Mouse (Mus musculus) forebrain, embryonic 11.5 days (tissue): ENCODE measurements around the gene Xylt1. TPM values are rescaled to one million over a fixed set of nuclear protein-coding genes. Genes with fewer than 3 reads are reported as not detected.

Experiments
- ATAC-seq: fragments of 200-750 bp; cut with Nextera tagmentation; replicated peaks from 2 replicates; pipeline ENCODE4 v1.8.0; 2017; ENCODE audit warnings: moderate TSS enrichment; ENCODE audit not compliant: low FRiP score
- DNase-seq: peaks from one replicate; pipeline ENCODE4 v3.0.0-alpha.2; 2017; ENCODE audit warnings: low spot score
- H3K27ac ChIP-seq: fragments of 300-500 bp; sonication (generic); 2 replicates; pipeline ENCODE4 v1.5.1; 2014; ENCODE audit warnings: low read depth, low read length
- H3K27me3 ChIP-seq: fragments of 300-500 bp; sonication (generic); 2 replicates; pipeline ENCODE4 v1.6.1; 2014; ENCODE audit warnings: mild to moderate bottlenecking, low read length, mixed read lengths; ENCODE audit not compliant: control insufficient read depth, insufficient read depth
- H3K36me3 ChIP-seq: fragments of 300-500 bp; sonication (generic); 2 replicates; pipeline ENCODE4 v1.6.1; 2014; ENCODE audit warnings: mild to moderate bottlenecking, low read length, moderate library complexity, mixed read lengths; ENCODE audit not compliant: control insufficient read depth, insufficient read depth
- H3K4me1 ChIP-seq: fragments of 300-500 bp; sonication (generic); replicated peaks from 2 replicates; pipeline ENCODE4 v1.6.1; 2014; ENCODE audit warnings: low read length, mixed read lengths; ENCODE audit not compliant: control insufficient read depth, insufficient read depth
- H3K4me2 ChIP-seq: fragments of 300-500 bp; sonication (generic); 2 replicates; pipeline ENCODE4 v1.6.1; 2014; ENCODE audit warnings: low read depth, mild to moderate bottlenecking, low read length, moderate library complexity, mixed read lengths; ENCODE audit not compliant: severe bottlenecking
- H3K4me3 ChIP-seq: fragments of 300-500 bp; sonication (generic); 2 replicates; pipeline ENCODE4 v1.5.1; 2014; ENCODE audit warnings: low read depth, low read length
- H3K9ac ChIP-seq: fragments of 300-500 bp; sonication (generic); 2 replicates; pipeline ENCODE4 v1.6.1; 2014; ENCODE audit warnings: low read length
- H3K9me3 ChIP-seq: fragments of 300-500 bp; sonication (generic); 2 replicates; pipeline ENCODE4 v1.6.1; 2016; ENCODE audit warnings: low read length, mixed read lengths; ENCODE audit not compliant: control insufficient read depth
- WGBS: fragments of 180-500 bp; shearing (Covaris S2); extraction: QIAGEN DNeasy Blood & Tissue Kit; methylation state at CpG from one replicate; pipeline ENCODE4 v1.1.7; 2014; 5-methylcytosine and 5-hydroxymethylcytosine counted together
- polyA plus RNA-seq: library from polyadenylated mRNA; unstranded; fragments of >200 nt; fragmentation: Nextera tagmentation; extraction: Ambion mirVana; gene quantifications from 2 replicates; pipeline ENCODE4 v1.2.1, GENCODE M21; 2014

The Xylt1 gene
- polyA plus RNA-seq, 1 experiment from 2014 or later = 4.6 TPM

- H3K4me1 ChIP-seq = no peaks in the 10 kb centered on the region
- WGBS = 92% methylated on average over 7 of the region's 7 CpGs
- H3K9me3 ChIP-seq = no peaks in the 10 kb centered on the region
- H3K4me2 ChIP-seq = no peak overlapping the region
- no peak for DNase-seq
- no peaks in the 10 kb centered on the region for H3K36me3 ChIP-seq
- no peak overlapping the region for H3K9ac ChIP-seq
- H3K27me3 ChIP-seq = no peaks in the 10 kb centered on the region
- no peak overlapping the region for H3K4me3 ChIP-seq
- ATAC-seq = no peak
- no peak overlapping the region for H3K27ac ChIP-seq
Observed at GRCm38 (mm10) chr7:117484989-117485536, 104.3 kb downstream of the Xylt1 start.

GRCm38 (mm10) chr7:117486425-117487172 is 105.8 kb downstream of the Xylt1 start:
- WGBS = 87% methylated on average over 7 of the region's 7 CpGs
- H3K27me3 ChIP-seq = no peaks in the 10 kb centered on the region

GRCm38 (mm10) chr7:117487173-117487490 is 106.4 kb downstream of the Xylt1 start:
- H3K4me3 ChIP-seq = no peak overlapping the region
- no peak for ATAC-seq
- no peak overlapping the region for H3K9ac ChIP-seq
- no peaks in the 10 kb centered on the region for H3K4me1 ChIP-seq
- H3K36me3 ChIP-seq = no peaks in the 10 kb centered on the region
- 91% methylated on average over 2 of the region's 2 CpGs for WGBS
- no peaks in the 10 kb centered on the region for H3K27me3 ChIP-seq
- no peak overlapping the region for H3K27ac ChIP-seq
- H3K4me2 ChIP-seq = no peak overlapping the region
- DNase-seq = no peak
- H3K9me3 ChIP-seq = no peaks in the 10 kb centered on the region

More at GRCm38 (mm10) chr7:117486425-117487172, 105.8 kb downstream of the Xylt1 start:
- Histone ChIP-seq H3K9ac (no peak overlapping the region), H3K4me3 (no peak overlapping the region), H3K4me2 (no peak overlapping the region), H3K36me3 (no peaks in the 10 kb centered on the region), H3K27ac (no peak overlapping the region), H3K4me1 (no peaks in the 10 kb centered on the region), H3K9me3 (no peaks in the 10 kb centered on the region)
- DNase-seq (no peak), ATAC-seq (no peak)

GRCm38 (mm10) chr7:117489973-117490372 is 109.2 kb downstream of the Xylt1 start:
- no peaks in the 10 kb centered on the region for H3K9me3 ChIP-seq
- H3K27ac ChIP-seq = no peak overlapping the region
- DNase-seq = no peak
- H3K4me1 ChIP-seq = no peaks in the 10 kb centered on the region
- H3K4me2 ChIP-seq = no peak overlapping the region
- ATAC-seq = no peak
- no peak overlapping the region for H3K4me3 ChIP-seq
- H3K9ac ChIP-seq = no peak overlapping the region
- H3K27me3 ChIP-seq = no peaks in the 10 kb centered on the region
- 83% methylated on average over 5 of the region's 5 CpGs for WGBS
- H3K36me3 ChIP-seq = no peaks in the 10 kb centered on the region

GRCm38 (mm10) chr7:117490500-117491205 is 109.9 kb downstream of the Xylt1 start:
- no peak overlapping the region for H3K4me3 ChIP-seq
- WGBS = 77% methylated on average over 9 of the region's 9 CpGs
- H3K36me3 ChIP-seq = no peaks in the 10 kb centered on the region
- no peak overlapping the region for H3K4me2 ChIP-seq
- no peaks in the 10 kb centered on the region for H3K9me3 ChIP-seq
- H3K4me1 ChIP-seq = no peaks in the 10 kb centered on the region
- H3K27me3 ChIP-seq = no peaks in the 10 kb centered on the region
- DNase-seq (no peak), ATAC-seq (no peak)
- no peak overlapping the region for H3K9ac ChIP-seq
- H3K27ac ChIP-seq = no peak overlapping the region

GRCm38 (mm10) chr7:117491495-117491894 is 110.7 kb downstream of the Xylt1 start:
- Histone ChIP-seq H3K36me3 (no peaks in the 10 kb centered on the region), H3K4me2 (no peak overlapping the region), H3K9ac (no peak overlapping the region), H3K4me1 (no peaks in the 10 kb centered on the region), H3K27me3 (no peaks in the 10 kb centered on the region), H3K27ac (no peak overlapping the region), H3K9me3 (no peaks in the 10 kb centered on the region), H3K4me3 (no peak overlapping the region)
- 88% methylated on average over 5 of the region's 5 CpGs for WGBS
- ATAC-seq (no peak), DNase-seq (no peak)

GRCm38 (mm10) chr7:117494210-117494609 is 113.4 kb downstream of the Xylt1 start:
- H3K9ac ChIP-seq = no peak overlapping the region
- H3K4me1 ChIP-seq = no peaks in the 10 kb centered on the region
- no peak for ATAC-seq
- H3K36me3 ChIP-seq = no peaks in the 10 kb centered on the region
- DNase-seq = no peak
- H3K4me3 ChIP-seq = no peak overlapping the region
- H3K4me2 ChIP-seq = no peak overlapping the region
- H3K27me3 ChIP-seq = no peaks in the 10 kb centered on the region
- H3K9me3 ChIP-seq = no peaks in the 10 kb centered on the region
- 90% methylated on average over 6 of the region's 6 CpGs for WGBS
- H3K27ac ChIP-seq = no peak overlapping the region

GRCm38 (mm10) chr7:117494618-117495310 is 114.0 kb downstream of the Xylt1 start:
- H3K9me3 ChIP-seq = no peaks in the 10 kb centered on the region
- H3K27me3 ChIP-seq = no peaks in the 10 kb centered on the region
- no peak overlapping the region for H3K27ac ChIP-seq
- 82% methylated on average over 8 of the region's 8 CpGs for WGBS
- DNase-seq (no peak), ATAC-seq (no peak)
- no peak overlapping the region for H3K4me3 ChIP-seq
- no peak overlapping the region for H3K9ac ChIP-seq
- no peaks in the 10 kb centered on the region for H3K36me3 ChIP-seq
- no peak overlapping the region for H3K4me2 ChIP-seq
- no peaks in the 10 kb centered on the region for H3K4me1 ChIP-seq
